Mouse (Mus musculus) midbrain, embryonic 12.5 days (tissue): ENCODE data around the gene Eif5a. TPM values are rescaled to one million over a fixed set of nuclear protein-coding genes. Genes with fewer than 3 reads are reported as not detected.

Source experiments
- ATAC-seq: fragments of 200-750 bp; cut with Nextera tagmentation; 2 replicates; pipeline ENCODE4 v1.8.0; 2017; ENCODE audit warnings: low read depth, moderate TSS enrichment, moderate library complexity; ENCODE audit not compliant: low FRiP score
- H3K27ac ChIP-seq: fragments of 300-500 bp; sonication (generic); replicated peaks from 2 replicates; pipeline ENCODE4 v1.5.1; 2016; ENCODE audit warnings: mild to moderate bottlenecking
- H3K27me3 ChIP-seq: fragments of 300-500 bp; sonication (generic); 2 replicates; pipeline ENCODE4 v1.6.1; 2016; ENCODE audit warnings: mild to moderate bottlenecking
- H3K36me3 ChIP-seq: fragments of 300-500 bp; sonication (generic); 2 replicates; pipeline ENCODE4 v1.6.1; 2016
- H3K4me1 ChIP-seq: fragments of 300-500 bp; sonication (generic); 2 replicates; pipeline ENCODE4 v1.6.1; 2016
- H3K4me2 ChIP-seq: fragments of 300-500 bp; sonication (generic); replicated peaks from 2 replicates; pipeline ENCODE4 v1.6.1; 2016; ENCODE audit warnings: mild to moderate bottlenecking, moderate library complexity
- H3K4me3 ChIP-seq: fragments of 300-500 bp; sonication (generic); 2 replicates; pipeline ENCODE4 v1.5.1; 2016; ENCODE audit warnings: mild to moderate bottlenecking
- H3K9ac ChIP-seq: fragments of 300-500 bp; sonication (generic); replicated peaks from 2 replicates; pipeline ENCODE4 v1.6.1; 2016; ENCODE audit warnings: mild to moderate bottlenecking, moderate library complexity
- H3K9me3 ChIP-seq: fragments of 300-500 bp; sonication (generic); 2 replicates; pipeline ENCODE4 v1.6.1; 2016; ENCODE audit warnings: mild to moderate bottlenecking
- WGBS: fragments of 180-500 bp; shearing (Covaris S2); methylation state at CpG from one replicate; pipeline ENCODE4 v1.1.7; 2016; 5-methylcytosine and 5-hydroxymethylcytosine counted together
- polyA plus RNA-seq: library from polyadenylated mRNA; unstranded; fragments of >200 nt; fragmentation: Nextera tagmentation; extraction: Ambion mirVana; gene quantifications from 2 replicates; pipeline ENCODE4 v1.2.1, GENCODE M21; 2016

The Eif5a gene
- polyA plus RNA-seq, 1 experiment from 2014 or later, result 1,465 TPM

- Histone ChIP-seq H3K27ac (no peak overlapping the region), H3K9ac (no peak overlapping the region), H3K36me3 (peaks cover 97% of the 10 kb centered on the region), H3K4me3 (no peak overlapping the region), H3K4me2 (no peak overlapping the region), H3K4me1 (peaks cover 8% of the 10 kb centered on the region), H3K9me3 (no peaks in the 10 kb centered on the region), H3K27me3 (no peaks in the 10 kb centered on the region)
- 93% methylated on average over 11 of the region's 11 CpGs for WGBS
- no peak for ATAC-seq
Observed at GRCm38 (mm10) chr11:69908645-69909044, 13.1 kb downstream of the Eif5a start.

DNA sequence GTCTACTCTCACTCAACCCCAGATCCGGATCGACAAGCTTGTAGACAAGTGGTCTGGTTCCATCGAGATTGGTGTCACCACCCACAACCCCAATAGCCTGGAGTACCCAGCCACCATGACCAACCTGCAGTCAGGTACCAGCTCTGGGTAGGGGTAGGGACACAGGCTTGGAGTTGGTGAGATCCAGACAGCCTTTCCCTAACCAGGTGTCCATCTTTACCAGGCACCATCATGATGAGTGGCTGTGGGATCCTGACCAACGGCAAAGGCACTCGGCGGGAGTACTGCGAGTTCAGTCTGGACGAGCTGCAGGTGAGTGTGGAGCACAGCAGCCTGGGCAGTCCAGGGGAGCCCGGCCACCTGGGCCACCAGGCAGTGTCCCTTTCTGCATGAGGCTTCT lies 17.4 kb downstream of the Eif5a start:
- peaks cover 20% of the 10 kb centered on the region for H3K4me1 ChIP-seq
- H3K4me3 ChIP-seq, result no peak overlapping the region
- no peak for ATAC-seq
- H3K9ac ChIP-seq, result no peak overlapping the region
- no peaks in the 10 kb centered on the region for H3K27me3 ChIP-seq
- no peak overlapping the region for H3K4me2 ChIP-seq
- no peaks in the 10 kb centered on the region for H3K9me3 ChIP-seq
- 97% methylated on average over 9 of the region's 9 CpGs for WGBS
- H3K36me3 ChIP-seq, result peaks cover 64% of the 10 kb centered on the region
- no peak overlapping the region for H3K27ac ChIP-seq

- Histone ChIP-seq H3K4me3 (peak overlapping the region; percentile 94), H3K9me3 (no peaks in the 10 kb centered on the region), H3K27me3 (no peaks in the 10 kb centered on the region), H3K36me3 (peaks cover 50% of the 10 kb centered on the region), H3K27ac (no peak overlapping the region), H3K9ac (peak overlapping the region; percentile 95; the same call in 1 of the 2 replicates), H3K4me1 (peaks cover 27% of the 10 kb centered on the region), H3K4me2 (peak overlapping the region; percentile 82)
- no peak for ATAC-seq
- 93% methylated on average over 13 of the region's 13 CpGs for WGBS
Observed at GRCm38 (mm10) chr11:69902972-69903371, 18.8 kb downstream of the Eif5a start.

GRCm38 (mm10) chr11:69901993-69902392 lies 19.8 kb downstream of the Eif5a start:
- Histone ChIP-seq H3K4me2 (peak overlapping the region; percentile 82), H3K9me3 (no peaks in the 10 kb centered on the region), H3K27ac (peak overlapping the region; percentile 96), H3K9ac (peak overlapping the region; percentile 95), H3K36me3 (peaks cover 40% of the 10 kb centered on the region), H3K27me3 (no peaks in the 10 kb centered on the region), H3K4me1 (peaks cover 27% of the 10 kb centered on the region), H3K4me3 (peak overlapping the region; percentile 94)
- no peak; the same call in none of the 2 replicates for ATAC-seq
- under 1% methylated on average over 39 of the region's 39 CpGs for WGBS

- WGBS, result under 1% methylated on average over 42 of the region's 42 CpGs
- Histone ChIP-seq H3K27ac (peak overlapping the region; percentile 96), H3K4me1 (peaks cover 27% of the 10 kb centered on the region), H3K4me3 (peak overlapping the region; percentile 94), H3K36me3 (peaks cover 35% of the 10 kb centered on the region), H3K9ac (peak overlapping the region; percentile 95), H3K9me3 (no peaks in the 10 kb centered on the region), H3K4me2 (peak overlapping the region; percentile 82), H3K27me3 (no peaks in the 10 kb centered on the region)
- ATAC-seq, result peak; percentile 76
Observed at GRCm38 (mm10) chr11:69901406-69901846, 20.3 kb downstream of the Eif5a start.

DNA sequence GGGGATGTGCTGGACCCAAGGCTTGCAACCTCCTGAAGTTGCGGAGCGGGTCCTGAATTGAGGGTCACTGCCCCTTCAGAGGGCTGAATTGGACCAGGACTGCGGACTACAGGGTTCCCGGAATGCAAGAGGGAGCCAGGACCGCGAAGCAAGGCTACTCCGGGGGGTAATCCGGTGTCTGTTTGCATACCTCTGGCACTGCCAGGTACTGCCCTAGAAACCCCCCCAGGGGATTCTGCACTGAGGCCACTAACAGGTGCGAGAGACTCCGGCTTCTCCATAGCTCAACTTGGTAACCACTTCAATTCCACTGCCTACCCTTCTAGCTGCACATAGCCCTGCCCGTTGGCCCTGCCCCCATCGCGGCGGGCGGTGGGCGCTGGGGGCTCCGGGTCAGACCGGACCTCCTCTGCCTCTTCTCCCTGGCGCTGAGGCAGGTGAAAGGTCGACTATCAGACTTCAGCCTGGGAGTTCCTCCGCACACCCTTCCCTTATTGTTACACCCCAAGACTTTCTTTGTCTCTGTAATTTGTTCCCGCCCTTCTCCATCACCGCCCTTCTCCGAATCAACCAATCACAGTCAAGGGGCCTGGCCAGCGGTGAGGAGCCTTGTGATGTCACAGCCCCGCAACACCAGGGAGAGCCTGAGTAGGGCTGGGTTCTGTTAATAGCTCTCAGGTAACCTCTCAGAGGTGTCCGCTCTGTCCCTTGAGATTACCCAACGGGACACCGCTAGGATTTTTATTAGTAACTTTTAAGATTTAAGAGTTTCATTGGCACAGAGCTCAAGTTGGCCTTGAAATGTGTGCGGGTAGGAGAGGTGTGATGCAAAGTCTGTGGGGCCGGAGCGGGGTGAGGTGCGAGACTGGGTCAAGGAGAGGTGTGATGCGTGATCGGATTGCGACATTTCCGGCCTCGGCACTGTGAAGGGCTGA lies 21.0 kb downstream of the Eif5a start, which contains the start of the genes 2810408A11Rik and Neurl4:
Gene 2810408A11Rik, minus strand, starts transcription at position 517 of the 935 bp plus-strand sequence.
Gene Neurl4, plus strand, starts transcription at position 602 of the 935 bp plus-strand sequence.
- Histone ChIP-seq H3K36me3 (peaks cover 28% of the 10 kb centered on the region), H3K9ac (peak within 1 kb of the TSS; percentile 95), H3K4me1 (peaks cover 27% of the 10 kb centered on the region), H3K4me2 (peak within 1 kb of the TSS; percentile 82), H3K9me3 (no peaks in the 10 kb centered on the region), H3K27ac (peak within 1 kb of the TSS; percentile 96), H3K4me3 (peak within 1 kb of the TSS; percentile 94), H3K27me3 (no peaks in the 10 kb centered on the region)
- under 1% methylated on average over 38 of the region's 38 CpGs for WGBS
- ATAC-seq, result peak; percentile 91

DNA sequence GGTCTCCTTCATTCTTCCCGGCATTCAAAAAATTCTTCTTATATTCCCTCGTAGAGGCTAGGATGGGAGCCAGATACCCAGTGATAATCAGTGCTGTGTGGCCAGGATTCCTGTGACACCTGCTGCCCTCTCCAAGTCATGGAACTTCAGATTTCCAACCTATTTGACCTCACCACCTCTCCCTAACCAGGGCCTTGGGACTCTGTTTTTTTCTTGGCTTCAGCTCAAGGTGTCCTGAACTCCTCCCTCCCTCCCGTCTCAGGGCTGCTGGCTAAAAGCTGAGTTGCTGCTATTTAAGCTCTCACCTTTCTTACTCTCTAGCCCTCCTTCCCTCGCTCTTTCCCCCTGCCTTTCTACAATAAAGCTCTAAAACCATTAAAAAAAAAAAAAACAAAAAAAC lies 21.9 kb downstream of the Eif5a start:
- Histone ChIP-seq H3K36me3 (peaks cover 20% of the 10 kb centered on the region), H3K9ac (peak overlapping the region; percentile 95), H3K4me3 (peak overlapping the region; percentile 94), H3K27me3 (no peaks in the 10 kb centered on the region), H3K27ac (no peak overlapping the region), H3K4me2 (peak overlapping the region; percentile 82), H3K9me3 (no peaks in the 10 kb centered on the region), H3K4me1 (peaks cover 27% of the 10 kb centered on the region)
- 27% methylated on average over 4 of the region's 4 CpGs for WGBS
- ATAC-seq, result no peak

- Histone ChIP-seq H3K4me1 (peaks cover 13% of the 10 kb centered on the region), H3K4me3 (no peak within 1 kb of the TSS), H3K4me2 (no peak within 1 kb of the TSS), H3K9ac (no peak within 1 kb of the TSS), H3K36me3 (no peaks in the 10 kb centered on the region), H3K27ac (no peak within 1 kb of the TSS), H3K27me3 (no peaks in the 10 kb centered on the region), H3K9me3 (no peaks in the 10 kb centered on the region)
- 73% methylated on average over 4 of the region's 4 CpGs for WGBS
- no peak for ATAC-seq
Observed at GRCm38 (mm10) chr11:69895291-69895690, 26.5 kb downstream of the Eif5a start, which contains the start of gene Acap1. Acap1 (minus strand) TSS chr11:69895539.

DNA sequence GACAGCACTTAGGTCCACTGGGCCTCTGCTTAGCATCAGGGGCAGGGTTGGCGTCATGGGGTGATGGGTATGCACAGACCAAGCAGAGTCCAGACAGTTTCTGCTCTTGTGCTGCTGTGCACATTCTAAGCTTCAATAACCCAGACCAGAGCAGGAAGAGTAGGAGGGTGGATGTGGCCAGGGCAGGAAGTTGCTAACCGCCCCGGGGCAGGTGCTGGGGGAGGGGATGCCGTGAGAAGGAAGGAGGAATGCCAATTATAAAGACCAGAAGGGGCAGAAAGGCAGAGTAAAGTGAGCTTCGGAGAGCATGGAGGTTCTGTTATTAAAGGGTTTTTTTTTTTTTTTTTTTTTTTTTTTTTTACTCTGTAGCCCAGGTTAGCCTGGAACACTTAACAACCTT lies 27.1 kb downstream of the Eif5a start:
- ATAC-seq, result no peak
- H3K4me2 ChIP-seq, result no peak overlapping the region
- H3K9me3 ChIP-seq, result no peaks in the 10 kb centered on the region
- H3K4me1 ChIP-seq, result peaks cover 10% of the 10 kb centered on the region
- H3K27ac ChIP-seq, result no peak overlapping the region
- no peaks in the 10 kb centered on the region for H3K36me3 ChIP-seq
- 75% methylated on average over 5 of the region's 5 CpGs for WGBS
- no peaks in the 10 kb centered on the region for H3K27me3 ChIP-seq
- H3K4me3 ChIP-seq, result no peak overlapping the region
- no peak overlapping the region for H3K9ac ChIP-seq

- Histone ChIP-seq H3K27ac (no peak overlapping the region), H3K36me3 (no peaks in the 10 kb centered on the region), H3K4me1 (no peaks in the 10 kb centered on the region), H3K4me2 (no peak overlapping the region), H3K9me3 (no peaks in the 10 kb centered on the region), H3K27me3 (no peaks in the 10 kb centered on the region), H3K4me3 (no peak overlapping the region), H3K9ac (no peak overlapping the region)
- 86% methylated on average over 4 of the region's 4 CpGs for WGBS
- no peak for ATAC-seq
Observed at GRCm38 (mm10) chr11:69891482-69891881, 30.3 kb downstream of the Eif5a start.

- H3K27me3 ChIP-seq, result peaks cover 10% of the 10 kb centered on the region
- no peak overlapping the region for H3K4me3 ChIP-seq
- no peaks in the 10 kb centered on the region for H3K36me3 ChIP-seq
- no peak overlapping the region for H3K27ac ChIP-seq
- H3K9ac ChIP-seq, result no peak overlapping the region
- H3K4me1 ChIP-seq, result no peaks in the 10 kb centered on the region
- no peak overlapping the region for H3K4me2 ChIP-seq
- 80% methylated on average over 8 of the region's 8 CpGs for WGBS
- ATAC-seq, result no peak
- no peaks in the 10 kb centered on the region for H3K9me3 ChIP-seq
Observed at GRCm38 (mm10) chr11:69886907-69887635, 34.7 kb downstream of the Eif5a start.

DNA sequence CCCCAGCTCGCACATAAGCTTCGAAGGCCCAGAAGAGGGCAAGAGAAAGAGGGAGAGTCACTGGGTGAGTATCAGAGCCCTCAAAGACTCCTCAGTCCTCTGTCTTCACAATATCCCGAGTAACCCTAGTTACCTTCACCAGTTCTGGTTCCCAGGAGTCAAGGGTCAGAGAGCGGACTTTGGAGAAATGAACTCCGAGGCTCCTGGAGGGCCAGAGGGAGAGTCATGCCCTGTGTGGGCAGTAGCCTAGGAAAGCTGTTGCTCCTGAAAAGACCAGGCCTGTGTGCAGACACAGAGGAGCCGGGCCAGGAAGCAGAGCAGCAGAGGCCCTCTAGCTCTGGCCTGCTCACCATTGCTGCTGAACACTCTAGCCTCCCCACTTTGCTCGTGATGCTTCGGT lies 37.1 kb downstream of the Eif5a start:
- H3K4me1 ChIP-seq, result peaks cover 22% of the 10 kb centered on the region
- 79% methylated on average over 8 of the region's 8 CpGs for WGBS

More for the DNA sequence above, 37.1 kb downstream of the Eif5a start:
- no peak for ATAC-seq
- Histone ChIP-seq H3K4me3 (no peak overlapping the region), H3K9me3 (no peaks in the 10 kb centered on the region), H3K27ac (no peak overlapping the region), H3K4me2 (no peak overlapping the region), H3K27me3 (peaks cover 27% of the 10 kb centered on the region), H3K9ac (no peak overlapping the region), H3K36me3 (no peaks in the 10 kb centered on the region)
